Mouse (Mus musculus) heart, postnatal 0 days (tissue): ENCODE measurements around the gene Ccdc149. TPM values are rescaled to one million over a fixed set of nuclear protein-coding genes. Genes with fewer than 3 reads are reported as not detected.

Experiments used
- ATAC-seq: fragments of 200-750 bp; cut with Nextera tagmentation; 2 replicates; pipeline ENCODE4 v1.8.0; 2017; ENCODE audit warnings: low read depth, moderate number of reproducible peaks, moderate library complexity; ENCODE audit not compliant: insufficient read depth
- DNase-seq: peaks from one replicate; pipeline ENCODE4 v3.0.0-alpha.2; 2016; ENCODE audit warnings: low spot score
- H3K27ac ChIP-seq: fragments of 300-500 bp; sonication (generic); 2 replicates; pipeline ENCODE4 v1.5.1; 2014; ENCODE audit warnings: low read depth, mild to moderate bottlenecking
- H3K27me3 ChIP-seq: fragments of 300-500 bp; sonication (generic); 2 replicates; pipeline ENCODE4 v1.6.1; 2014; ENCODE audit warnings: low read length, mixed read lengths; ENCODE audit not compliant: control insufficient read depth, insufficient read depth
- H3K36me3 ChIP-seq: fragments of 300-500 bp; sonication (generic); replicated peaks from 2 replicates; pipeline ENCODE4 v1.6.1; 2014; ENCODE audit warnings: low read length, mixed read lengths; ENCODE audit not compliant: control insufficient read depth, insufficient read depth
- H3K4me1 ChIP-seq: fragments of 300-500 bp; sonication (generic); 2 replicates; pipeline ENCODE4 v1.6.1; 2014; ENCODE audit warnings: antibody characterized with exemption; ENCODE audit not compliant: control insufficient read depth, insufficient read depth
- H3K4me2 ChIP-seq: fragments of 300-500 bp; sonication (generic); 2 replicates; pipeline ENCODE4 v1.6.1; 2014; ENCODE audit warnings: low read depth, mild to moderate bottlenecking, low read length, moderate library complexity
- H3K4me3 ChIP-seq: fragments of 300-500 bp; sonication (generic); 2 replicates; pipeline ENCODE4 v1.5.1; 2014; ENCODE audit warnings: low read depth, low read length
- H3K9ac ChIP-seq: fragments of 300-500 bp; sonication (generic); replicated peaks from 2 replicates; pipeline ENCODE4 v1.6.1; 2014; ENCODE audit warnings: low read depth, low read length, mixed read lengths
- H3K9me3 ChIP-seq: fragments of 300-500 bp; sonication (generic); replicated peaks from 2 replicates; pipeline ENCODE4 v1.6.1; 2016; ENCODE audit warnings: low read length; ENCODE audit not compliant: control insufficient read depth
- CTCF ChIP-seq: IDR thresholded peaks from 2 replicates; pipeline ENCODE4 v1.5.1; 2016; ENCODE audit warnings: antibody characterized with exemption, control low read depth, low read depth
- EP300 ChIP-seq: IDR thresholded peaks from 2 replicates; pipeline ENCODE4 v1.6.1; 2016; ENCODE audit warnings: antibody characterized with exemption, low read depth
- WGBS: fragments of 180-500 bp; shearing (Covaris S2); extraction: QIAGEN DNeasy Blood & Tissue Kit; methylation state at CpG from one replicate; pipeline ENCODE4 v1.1.7; 2014; 5-methylcytosine and 5-hydroxymethylcytosine counted together
- polyA plus RNA-seq: library from polyadenylated mRNA; unstranded; fragments of >200 nt; fragmentation: Nextera tagmentation; extraction: Ambion mirVana; gene quantifications from 2 replicates; pipeline ENCODE4 v1.2.1, GENCODE M21; 2015
- total RNA-seq: library from RNA; depleted of rRNA; stranded (reverse); fragments of >200 nt; gene quantifications from 2 replicates; pipeline ENCODE4 v1.2.3, GENCODE M21; 2014; ENCODE audit warnings: low replicate concordance; rRNA removed

The Ccdc149 gene
- total RNA-seq (2.2 and 3.1 TPM in 2 replicates), polyA plus RNA-seq (2.6 and 3.1 TPM in 2 replicates)

DNA sequence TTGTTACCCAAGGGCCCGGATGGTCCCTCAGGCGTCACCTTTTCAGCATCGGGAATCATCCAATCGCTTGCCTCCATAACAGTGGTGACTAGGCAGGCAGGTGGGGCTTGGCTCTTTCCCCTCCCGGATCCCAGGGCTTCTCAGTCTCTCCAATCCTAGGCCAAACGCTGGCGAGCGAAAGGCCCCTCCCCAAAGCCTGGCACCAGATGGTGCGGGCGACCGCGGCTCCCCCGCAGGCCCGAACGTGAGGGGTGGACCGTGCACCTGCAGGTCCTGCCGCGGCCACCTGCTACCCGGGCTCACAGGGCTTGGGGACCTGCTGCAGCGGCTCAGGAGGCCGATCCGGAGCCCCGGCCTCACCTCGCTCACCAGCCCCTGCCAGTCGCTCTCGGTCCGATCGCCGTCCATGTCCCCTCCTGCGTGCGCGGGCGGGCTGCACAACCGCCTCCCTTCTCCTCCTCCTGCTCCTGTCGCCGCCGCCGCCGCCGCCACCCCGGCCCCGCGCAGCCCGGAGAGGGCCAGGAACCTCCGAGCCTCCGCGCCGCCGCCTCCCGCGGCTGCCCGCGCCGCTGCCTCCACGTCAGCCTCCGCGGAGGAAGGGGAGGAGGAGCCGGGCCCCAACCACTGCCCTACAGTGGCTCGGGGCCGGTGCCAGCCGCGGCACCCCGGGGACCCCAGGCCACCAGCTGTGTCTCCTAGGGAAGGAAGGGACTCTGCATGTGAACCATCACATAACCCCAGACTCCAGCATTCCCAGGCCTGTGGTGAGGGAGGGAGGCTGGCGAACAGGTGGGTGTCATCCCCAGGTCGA lies at the start of gene Ccdc149:
TSS of gene Ccdc149 (minus strand) at position 531 of the 811 bp plus-strand sequence.
- Histone ChIP-seq H3K27me3 (no peaks in the 10 kb centered on the region), H3K36me3 (no peaks in the 10 kb centered on the region), H3K4me2 (peak within 1 kb of the TSS; percentile 98), H3K27ac (peak within 1 kb of the TSS; percentile 41), H3K4me1 (peaks cover 14% of the 10 kb centered on the region; the same call in 1 of the 2 replicates), H3K4me3 (peak within 1 kb of the TSS; percentile 82), H3K9me3 (no peaks in the 10 kb centered on the region), H3K9ac (peak within 1 kb of the TSS; percentile 88)
- peak; percentile 86 for ATAC-seq
- DNase-seq = peak; percentile 57
- WGBS = 3% methylated on average over 38 of the region's 65 CpGs
- TF ChIP-seq EP300 (no peak), CTCF (no peak)

DNA sequence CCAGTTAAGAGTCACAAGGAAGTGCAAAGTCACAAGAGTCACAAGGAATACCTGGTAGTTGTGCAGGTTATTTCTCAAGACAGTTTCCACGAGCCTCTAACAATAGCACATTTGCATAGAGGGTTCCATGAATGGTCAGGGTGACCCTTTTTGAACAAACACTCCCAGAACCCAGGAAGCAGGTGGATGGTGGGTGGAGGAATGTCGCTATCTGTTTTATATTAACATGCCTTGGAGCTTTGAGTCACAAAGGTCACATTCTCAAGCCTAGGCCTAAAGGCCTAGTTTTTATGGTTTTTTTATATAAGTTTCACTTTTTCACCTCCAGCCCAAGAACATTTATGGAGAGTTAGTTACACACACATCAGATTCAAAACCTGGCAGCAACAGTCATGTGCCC lies 48.6 kb upstream of the Ccdc149 start:
- Histone ChIP-seq H3K36me3 (no peaks in the 10 kb centered on the region), H3K4me3 (no peak overlapping the region), H3K4me2 (no peak overlapping the region), H3K27me3 (no peaks in the 10 kb centered on the region), H3K27ac (no peak overlapping the region), H3K9ac (no peak overlapping the region), H3K9me3 (no peaks in the 10 kb centered on the region; the same call in 1 of the 2 replicates), H3K4me1 (peaks cover 6% of the 10 kb centered on the region; the same call in 1 of the 2 replicates)
- ATAC-seq = no peak
- no peak for TF ChIP-seq EP300
- no peak for TF ChIP-seq CTCF
- WGBS = 82% methylated on average over 2 of the region's 2 CpGs
- no peak for DNase-seq

DNA sequence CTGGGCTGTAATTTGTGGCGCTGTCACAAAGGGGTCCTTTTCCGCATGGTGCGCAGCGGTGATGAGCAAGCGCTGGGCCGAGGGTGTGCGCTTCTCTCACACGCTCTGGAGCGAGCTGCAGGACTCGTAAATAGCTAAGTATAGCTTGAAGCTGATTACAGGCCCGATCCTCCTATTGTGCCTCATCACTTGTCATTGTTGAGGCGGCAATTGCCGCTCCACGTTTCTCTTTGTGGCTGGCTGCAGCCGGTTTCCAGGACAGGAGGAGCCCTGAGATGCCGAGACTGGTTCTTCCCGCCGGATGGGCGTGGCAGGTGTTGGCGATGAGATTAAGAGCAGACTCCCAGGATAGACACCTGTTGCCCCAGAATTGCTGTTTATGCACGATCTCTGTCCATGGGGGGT lies 44.8 kb upstream of the Ccdc149 start:
- Histone ChIP-seq H3K4me1 (peaks cover 6% of the 10 kb centered on the region; the same call in 1 of the 2 replicates), H3K4me2 (peak overlapping the region; percentile 58), H3K9me3 (no peaks in the 10 kb centered on the region; the same call in 1 of the 2 replicates), H3K27ac (no peak overlapping the region), H3K4me3 (peak overlapping the region; percentile 27), H3K27me3 (no peaks in the 10 kb centered on the region), H3K9ac (no peak overlapping the region), H3K36me3 (no peaks in the 10 kb centered on the region)
- no peak for DNase-seq
- TF ChIP-seq CTCF (no peak), EP300 (no peak)
- ATAC-seq = peak; percentile 59
- 20% methylated on average over 21 of the region's 21 CpGs for WGBS

DNA sequence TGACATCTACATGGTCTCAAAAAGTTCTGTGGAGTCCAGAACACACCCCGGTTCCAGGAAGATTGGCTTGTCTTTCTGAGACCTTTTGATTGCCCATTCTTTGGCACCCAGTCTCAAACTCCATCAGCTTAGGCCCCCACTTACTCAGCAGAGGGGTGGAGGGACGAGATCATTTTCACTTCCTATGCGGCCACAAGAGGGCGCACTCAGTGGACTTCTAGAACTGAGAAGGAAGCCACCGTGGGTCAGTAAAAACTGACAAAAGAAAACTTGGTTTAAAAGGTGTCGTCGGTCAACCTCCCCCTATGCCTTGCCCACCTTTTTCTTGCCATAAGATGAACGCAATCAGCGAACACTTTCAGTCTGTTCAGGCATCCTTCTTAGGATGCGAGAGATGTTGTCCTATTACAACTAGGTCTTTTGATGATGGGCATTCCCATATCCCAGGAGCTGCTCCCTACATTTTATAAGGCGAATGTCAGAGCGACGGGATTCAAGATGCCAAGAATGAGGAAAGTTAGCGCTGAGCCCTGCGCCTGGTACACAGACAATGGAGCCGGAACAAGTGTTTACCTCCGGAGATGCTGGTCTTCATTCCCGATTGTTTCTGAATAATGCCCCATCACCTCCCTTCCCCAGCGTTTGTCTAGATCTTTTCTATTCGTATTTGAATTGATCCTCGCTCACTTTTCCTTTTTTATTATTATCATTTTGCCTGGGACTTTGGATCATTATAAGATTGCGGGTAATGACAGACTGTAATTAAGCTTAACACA lies 44.1 kb upstream of the Ccdc149 start:
- Histone ChIP-seq H3K4me3 (peak overlapping the region; percentile 27), H3K27ac (no peak overlapping the region), H3K36me3 (no peaks in the 10 kb centered on the region), H3K4me2 (peak overlapping the region; percentile 58), H3K9me3 (no peaks in the 10 kb centered on the region; the same call in 1 of the 2 replicates), H3K4me1 (peaks cover 6% of the 10 kb centered on the region; the same call in 1 of the 2 replicates), H3K9ac (no peak overlapping the region), H3K27me3 (no peaks in the 10 kb centered on the region)
- TF ChIP-seq CTCF (peak; percentile 63), EP300 (no peak)
- WGBS = 33% methylated on average over 22 of the region's 22 CpGs
- ATAC-seq = no peak; the same call in 1 of the 2 replicates
- DNase-seq = peak; percentile 64

DNA sequence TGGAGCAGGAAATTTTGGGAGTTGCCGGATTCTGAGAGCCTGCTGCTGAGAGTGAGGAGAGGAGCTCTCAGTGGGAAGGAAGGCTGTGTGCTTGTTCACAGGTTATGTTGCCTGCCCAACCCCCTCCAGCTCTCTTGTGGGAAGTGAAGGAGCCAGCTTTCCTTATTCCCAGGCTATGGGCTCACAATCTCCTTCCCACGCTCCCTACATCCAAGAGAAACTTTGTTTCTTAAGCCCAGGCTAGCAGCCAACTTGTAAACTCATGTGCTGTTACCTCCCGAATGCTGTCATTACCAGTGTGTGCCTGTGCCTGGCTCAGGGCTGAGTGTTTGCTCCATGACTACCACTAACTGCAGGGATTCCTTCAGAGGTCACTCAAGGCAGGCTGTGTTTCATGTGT lies 39.8 kb upstream of the Ccdc149 start:
- H3K4me2 ChIP-seq = no peak overlapping the region
- WGBS = 60% methylated on average over 3 of the region's 3 CpGs

More for the DNA sequence above, 39.8 kb upstream of the Ccdc149 start:
- no peak overlapping the region for H3K27ac ChIP-seq
- ATAC-seq (no peak), DNase-seq (no peak)
- H3K4me3 ChIP-seq = no peak overlapping the region
- H3K4me1 ChIP-seq = peaks cover 9% of the 10 kb centered on the region
- no peaks in the 10 kb centered on the region for H3K36me3 ChIP-seq
- H3K9me3 ChIP-seq = no peaks in the 10 kb centered on the region
- TF ChIP-seq EP300 = no peak
- no peak for TF ChIP-seq CTCF
- H3K27me3 ChIP-seq = no peaks in the 10 kb centered on the region
- no peak overlapping the region for H3K9ac ChIP-seq
